Mouse (Mus musculus) CH12.LX (cell line): ENCODE data around the gene Btbd9.

Source experiments
- CTCF ChIP-seq, 2 experiments: IDR thresholded peaks in 1 of 2; conservative IDR thresholded peaks in 1 of 2; 2 replicates each; pipeline ENCODE4 v1.5.1; 2011 to 2012; ENCODE audit warnings: low read depth in 2 of 2, low read length in 2 of 2, improper control_type of control experiment in 1 of 2, inconsistent platforms in 1 of 2, mild to moderate bottlenecking in 1 of 2, moderate library complexity in 1 of 2
- EP300 ChIP-seq: IDR thresholded peaks from 2 replicates; pipeline ENCODE4 v1.6.1; 2011; ENCODE audit warnings: low read length, improper control_type of control experiment
- HCFC1 ChIP-seq: IDR thresholded peaks from 2 replicates; pipeline ENCODE4 v1.6.1; 2012; ENCODE audit warnings: low read depth, mild to moderate bottlenecking, inconsistent platforms, low read length, improper control_type of control experiment
- MYC ChIP-seq: IDR thresholded peaks from 2 replicates; pipeline ENCODE4 v1.6.1; 2011; ENCODE audit warnings: low read depth, mild to moderate bottlenecking, improper control_type of control experiment, low read length
- POLR2A ChIP-seq: IDR thresholded peaks from 2 replicates; pipeline ENCODE4 v1.6.1; 2011; ENCODE audit warnings: low read depth, mild to moderate bottlenecking, improper control_type of control experiment, low read length
- SIN3A ChIP-seq: IDR thresholded peaks from 2 replicates; pipeline ENCODE4 v1.6.1; 2012; ENCODE audit warnings: low read length, improper control_type of control experiment, inconsistent platforms
- TCF12 ChIP-seq: IDR thresholded peaks from 2 replicates; pipeline ENCODE4 v1.6.1; 2014; ENCODE audit warnings: low read depth, mild to moderate bottlenecking, inconsistent platforms, low read length, improper control_type of control experiment
- USF1 ChIP-seq: IDR thresholded peaks from 2 replicates; pipeline ENCODE4 v1.6.1; 2014; ENCODE audit warnings: low read depth, mild to moderate bottlenecking, inconsistent platforms, low read length, improper control_type of control experiment
- USF2 ChIP-seq: conservative IDR thresholded peaks from 2 replicates; pipeline ENCODE4 v1.6.1; 2011; ENCODE audit warnings: low read depth, low read length, improper control_type of control experiment
- ZC3H11A ChIP-seq: IDR thresholded peaks from 2 replicates; pipeline ENCODE4 v1.6.1; 2012; ENCODE audit warnings: low read depth, mild to moderate bottlenecking, inconsistent platforms, low read length, improper control_type of control experiment
- ZKSCAN1 ChIP-seq: IDR thresholded peaks from 2 replicates; pipeline ENCODE4 v1.6.1; 2012; ENCODE audit warnings: low read depth, inconsistent platforms, low read length, improper control_type of control experiment, borderline replicate concordance
- ZMIZ1 ChIP-seq: IDR thresholded peaks from 2 replicates; pipeline ENCODE4 v1.6.1; 2012; ENCODE audit warnings: low read depth, mild to moderate bottlenecking, inconsistent platforms, low read length, improper control_type of control experiment

DNA sequence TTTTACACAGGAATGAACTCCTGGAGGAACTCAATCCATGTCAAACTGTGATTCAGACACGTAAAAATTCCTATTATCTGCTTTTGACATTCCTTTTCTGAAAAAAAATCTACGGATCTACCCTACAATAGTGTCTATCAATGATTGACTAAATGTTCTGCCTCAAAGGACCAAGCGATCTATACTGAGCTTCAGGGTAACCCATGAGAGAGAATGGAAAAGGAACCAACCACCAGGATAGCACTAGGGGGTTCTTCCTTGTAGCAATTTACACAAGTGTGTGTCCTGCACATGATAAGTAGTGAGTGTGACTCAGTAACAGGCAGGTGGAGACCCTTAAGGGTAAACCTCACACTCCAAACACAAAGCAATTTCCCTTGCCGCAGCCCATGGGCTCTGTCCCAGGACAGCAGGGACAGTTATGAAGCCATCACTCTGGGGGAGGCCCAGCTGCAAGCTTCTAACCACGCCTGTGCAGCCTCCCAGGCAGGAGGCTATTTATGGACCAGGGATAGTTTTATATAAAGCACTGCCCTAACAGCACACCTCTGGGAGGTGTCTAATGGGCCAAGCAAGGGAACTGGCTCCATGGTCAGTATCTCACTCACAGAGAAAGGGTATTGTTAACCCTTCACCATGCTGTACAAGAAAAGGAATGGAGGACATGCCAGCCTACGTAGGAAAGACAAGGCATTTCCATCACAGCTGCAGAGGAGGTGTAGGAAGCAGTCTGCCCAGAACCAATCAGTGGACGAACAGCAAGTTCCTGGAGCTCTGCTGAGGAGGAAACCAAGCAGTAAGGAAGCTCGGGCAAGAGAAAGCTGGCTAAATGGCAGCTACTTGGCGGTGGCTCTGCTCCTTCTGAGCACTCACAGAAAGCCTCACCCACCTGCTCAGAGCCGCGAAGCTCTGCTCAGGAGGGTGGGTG lies 306.9 kb downstream of the Btbd9 start:
- TF ChIP-seq EP300 = no peak
- no peak for TF ChIP-seq ZC3H11A
- no peak for TF ChIP-seq USF2
- TF ChIP-seq TCF12 = no peak
- TF ChIP-seq ZKSCAN1 = no peak
- TF ChIP-seq CTCF (conservative IDR thresholded peaks at IDR 0.05 in 1 of 2, IDR thresholded peaks at IDR 0.05 in 1 of 2; ENCODE audit: low read depth in 2 of 2, low read length in 2 of 2) = no peak
- TF ChIP-seq POLR2A = no peak
- TF ChIP-seq USF1 = no peak
- no peak for TF ChIP-seq HCFC1
- no peak for TF ChIP-seq MYC
- TF ChIP-seq SIN3A = no peak
- no peak for TF ChIP-seq ZMIZ1
